Mouse (Mus musculus): Measurements from ENCODE around the gene Osmr. TPM values are rescaled to one million over a fixed set of nuclear protein-coding genes. Genes with fewer than 3 reads are reported as not detected.

Osmr gene
- polyA plus RNA-seq, 1 experiment from 2014 or later: 0.72 TPM

- 1% methylated on average over 52 of the region's 52 CpGs for WGBS
- Histone ChIP-seq H3K9me3 (ENCODE audit: control insufficient read depth, low read length) (no peaks in the 10 kb centered on the region), H3K4me2 (ENCODE audit: low read depth, severe bottlenecking) (peak overlapping the region; percentile 88), H3K27me3 (ENCODE audit: control insufficient read depth, insufficient read depth, low read length) (peaks cover 15% of the 10 kb centered on the region), H3K27ac (replicated peaks; ENCODE audit: low read depth, low read length) (no peak overlapping the region), H3K4me3 (ENCODE audit: low read depth, low read length) (peak overlapping the region; percentile 43), H3K9ac (ENCODE audit: low read length) (peak overlapping the region; percentile 47), H3K36me3 (ENCODE audit: control insufficient read depth, insufficient read depth, low read length) (no peaks in the 10 kb centered on the region), H3K4me1 (ENCODE audit: control insufficient read depth, insufficient read depth, low read length) (0 out of 2 replicates have a peak, but pooled peaks cover 2% of the 10 kb centered on the region)
- ATAC-seq (ENCODE audit: insufficient number of reproducible peaks, low FRiP score, low TSS enrichment, low read depth) (0 out of 2 replicates have a peak, but pooled peaks have one; percentile 31), DNase-seq (ENCODE audit: low spot score) (peak; percentile 61)
Observed at GRCm38 (mm10) chr15:6873807-6874600, 765 bp downstream of the Osmr start.

- H3K27me3 ChIP-seq (ENCODE audit: control insufficient read depth, insufficient read depth, low read length): peaks cover 15% of the 10 kb centered on the region
- WGBS: 34% methylated on average over 17 of the region's 17 CpGs
- DNase-seq (ENCODE audit: low spot score) (peak; percentile 33), ATAC-seq (ENCODE audit: insufficient number of reproducible peaks, low FRiP score, low TSS enrichment, low read depth) (no peak)
- peak overlapping the region; percentile 43; the same call in 1 of the 2 replicates for H3K4me3 ChIP-seq (ENCODE audit: low read depth, low read length)
- 0 out of 2 replicates have a peak overlapping the region, but pooled peaks have one; percentile 88 for H3K4me2 ChIP-seq (ENCODE audit: low read depth, severe bottlenecking)
- no peaks in the 10 kb centered on the region for H3K9me3 ChIP-seq (ENCODE audit: control insufficient read depth, low read length)
- H3K27ac ChIP-seq (replicated peaks; ENCODE audit: low read depth, low read length): no peak overlapping the region
- no peaks in the 10 kb centered on the region for H3K36me3 ChIP-seq (ENCODE audit: control insufficient read depth, insufficient read depth, low read length)
- 0 out of 2 replicates have a peak, but pooled peaks cover 2% of the 10 kb centered on the region for H3K4me1 ChIP-seq (ENCODE audit: control insufficient read depth, insufficient read depth, low read length)
- no peak overlapping the region for H3K9ac ChIP-seq (ENCODE audit: low read length)
Observed at GRCm38 (mm10) chr15:6873154-6873806, 1.5 kb downstream of the Osmr start.

- Histone ChIP-seq H3K4me2 (ENCODE audit: low read depth, severe bottlenecking) (no peak overlapping the region), H3K9ac (ENCODE audit: low read length) (no peak overlapping the region), H3K27ac (replicated peaks; ENCODE audit: low read depth, low read length) (no peak overlapping the region), H3K4me1 (ENCODE audit: control insufficient read depth, insufficient read depth, low read length) (0 out of 2 replicates have a peak, but pooled peaks cover 2% of the 10 kb centered on the region), H3K4me3 (ENCODE audit: low read depth, low read length) (no peak overlapping the region), H3K36me3 (ENCODE audit: control insufficient read depth, insufficient read depth, low read length) (no peaks in the 10 kb centered on the region), H3K9me3 (ENCODE audit: control insufficient read depth, low read length) (no peaks in the 10 kb centered on the region), H3K27me3 (ENCODE audit: control insufficient read depth, insufficient read depth, low read length) (peaks cover 15% of the 10 kb centered on the region)
- WGBS: 63% methylated on average over 11 of the region's 11 CpGs
- ATAC-seq (ENCODE audit: insufficient number of reproducible peaks, low FRiP score, low TSS enrichment, low read depth) (no peak), DNase-seq (ENCODE audit: low spot score) (no peak)
Observed at GRCm38 (mm10) chr15:6871621-6872359, 3.0 kb downstream of the Osmr start.

GRCm38 (mm10) chr15:6866888-6867287 is 7.9 kb downstream of the Osmr start:
- no peak overlapping the region for H3K9ac ChIP-seq (ENCODE audit: low read length)
- H3K27me3 ChIP-seq (ENCODE audit: control insufficient read depth, insufficient read depth, low read length): no peaks in the 10 kb centered on the region
- H3K4me1 ChIP-seq (ENCODE audit: control insufficient read depth, insufficient read depth, low read length): no peaks in the 10 kb centered on the region
- no peak overlapping the region for H3K4me3 ChIP-seq (ENCODE audit: low read depth, low read length)
- no peak overlapping the region for H3K4me2 ChIP-seq (ENCODE audit: low read depth, severe bottlenecking)
- ATAC-seq (ENCODE audit: insufficient number of reproducible peaks, low FRiP score, low TSS enrichment, low read depth): no peak
- no peak overlapping the region for H3K27ac ChIP-seq (replicated peaks; ENCODE audit: low read depth, low read length)
- no peaks in the 10 kb centered on the region for H3K9me3 ChIP-seq (ENCODE audit: control insufficient read depth, low read length)
- no peaks in the 10 kb centered on the region for H3K36me3 ChIP-seq (ENCODE audit: control insufficient read depth, insufficient read depth, low read length)
- DNase-seq (ENCODE audit: low spot score): no peak
- WGBS: 90% methylated on average over 6 of the region's 6 CpGs

GRCm38 (mm10) chr15:6862125-6862524 is 12.6 kb downstream of the Osmr start:
- Histone ChIP-seq H3K4me3 (ENCODE audit: low read depth, low read length) (no peak overlapping the region), H3K4me2 (ENCODE audit: low read depth, severe bottlenecking) (no peak overlapping the region), H3K9ac (ENCODE audit: low read length) (no peak overlapping the region), H3K27me3 (ENCODE audit: control insufficient read depth, insufficient read depth, low read length) (no peaks in the 10 kb centered on the region), H3K27ac (replicated peaks; ENCODE audit: low read depth, low read length) (no peak overlapping the region), H3K9me3 (ENCODE audit: control insufficient read depth, low read length) (no peaks in the 10 kb centered on the region), H3K4me1 (ENCODE audit: control insufficient read depth, insufficient read depth, low read length) (no peaks in the 10 kb centered on the region), H3K36me3 (ENCODE audit: control insufficient read depth, insufficient read depth, low read length) (no peaks in the 10 kb centered on the region)
- ATAC-seq (ENCODE audit: insufficient number of reproducible peaks, low FRiP score, low TSS enrichment, low read depth) (no peak), DNase-seq (ENCODE audit: low spot score) (no peak)
- WGBS: 81% methylated on average over 4 of the region's 4 CpGs

- Histone ChIP-seq H3K9me3 (ENCODE audit: control insufficient read depth, low read length) (no peaks in the 10 kb centered on the region), H3K4me3 (ENCODE audit: low read depth, low read length) (no peak overlapping the region), H3K27me3 (ENCODE audit: control insufficient read depth, insufficient read depth, low read length) (no peaks in the 10 kb centered on the region), H3K36me3 (ENCODE audit: control insufficient read depth, insufficient read depth, low read length) (no peaks in the 10 kb centered on the region), H3K4me2 (ENCODE audit: low read depth, severe bottlenecking) (no peak overlapping the region), H3K4me1 (ENCODE audit: control insufficient read depth, insufficient read depth, low read length) (no peaks in the 10 kb centered on the region), H3K27ac (replicated peaks; ENCODE audit: low read depth, low read length) (no peak overlapping the region), H3K9ac (ENCODE audit: low read length) (no peak overlapping the region)
- ATAC-seq (ENCODE audit: insufficient number of reproducible peaks, low FRiP score, low TSS enrichment, low read depth) (no peak), DNase-seq (ENCODE audit: low spot score) (no peak)
- 88% methylated on average over 7 of the region's 7 CpGs for WGBS
Observed at GRCm38 (mm10) chr15:6861617-6862016, 13.2 kb downstream of the Osmr start.

- 89% methylated on average over 7 of the region's 7 CpGs for WGBS
- H3K4me2 ChIP-seq (ENCODE audit: low read depth, severe bottlenecking): no peak overlapping the region
- no peaks in the 10 kb centered on the region for H3K4me1 ChIP-seq (ENCODE audit: control insufficient read depth, insufficient read depth, low read length)
- DNase-seq (ENCODE audit: low spot score) (no peak), ATAC-seq (ENCODE audit: insufficient number of reproducible peaks, low FRiP score, low TSS enrichment, low read depth) (no peak)
- H3K36me3 ChIP-seq (ENCODE audit: control insufficient read depth, insufficient read depth, low read length): no peaks in the 10 kb centered on the region
- H3K9me3 ChIP-seq (ENCODE audit: control insufficient read depth, low read length): no peaks in the 10 kb centered on the region
- no peak overlapping the region for H3K27ac ChIP-seq (replicated peaks; ENCODE audit: low read depth, low read length)
- H3K27me3 ChIP-seq (ENCODE audit: control insufficient read depth, insufficient read depth, low read length): no peaks in the 10 kb centered on the region
- H3K9ac ChIP-seq (ENCODE audit: low read length): no peak overlapping the region
- H3K4me3 ChIP-seq (ENCODE audit: low read depth, low read length): no peak overlapping the region
Observed at GRCm38 (mm10) chr15:6859781-6860180, 15.0 kb downstream of the Osmr start.

- no peaks in the 10 kb centered on the region for H3K4me1 ChIP-seq (ENCODE audit: control insufficient read depth, insufficient read depth, low read length)
- no peak overlapping the region for H3K27ac ChIP-seq (replicated peaks; ENCODE audit: low read depth, low read length)
- H3K9me3 ChIP-seq (ENCODE audit: control insufficient read depth, low read length): no peaks in the 10 kb centered on the region
- no peaks in the 10 kb centered on the region for H3K36me3 ChIP-seq (ENCODE audit: control insufficient read depth, insufficient read depth, low read length)
- no peaks in the 10 kb centered on the region for H3K27me3 ChIP-seq (ENCODE audit: control insufficient read depth, insufficient read depth, low read length)
- no peak overlapping the region for H3K4me2 ChIP-seq (ENCODE audit: low read depth, severe bottlenecking)
- DNase-seq (ENCODE audit: low spot score) (no peak), ATAC-seq (ENCODE audit: insufficient number of reproducible peaks, low FRiP score, low TSS enrichment, low read depth) (no peak)
- WGBS: 85% methylated on average over 4 of the region's 4 CpGs
- no peak overlapping the region for H3K4me3 ChIP-seq (ENCODE audit: low read depth, low read length)
- no peak overlapping the region for H3K9ac ChIP-seq (ENCODE audit: low read length)
Observed at GRCm38 (mm10) chr15:6858871-6859270, 15.9 kb downstream of the Osmr start.

Data from limb, embryonic 11.5 days (tissue).